Mouse (Mus musculus) spleen, adult 2 months (tissue): Measurements from ENCODE around the gene Ilk.

ENCODE experiments used
- CTCF ChIP-seq: fragments of 200-500 bp; IDR thresholded peaks from 2 replicates; pipeline ENCODE4 v1.5.1; 2011; ENCODE audit warnings: mild to moderate bottlenecking, inconsistent platforms; ENCODE audit not compliant: insufficient read depth, insufficient read length, insufficient replicate concordance; ENCODE audit errors: extremely low read depth
- POLR2A ChIP-seq: fragments of 200-500 bp; IDR thresholded peaks from 2 replicates; pipeline ENCODE4 v1.6.1; 2011; ENCODE audit warnings: low read depth, low read length, inconsistent platforms

GRCm38 (mm10) chr7:105787285-105788140, 51.1 kb downstream of the Ilk start, which contains the start of gene Dchs1:
- TF ChIP-seq CTCF = no peak
- no peak for TF ChIP-seq POLR2A
